Mouse (Mus musculus) CD8-positive naive resting alpha-beta T cell, adult 2 months (primary cell): ENCODE data around the gene Cyld.
A peak's percentile ranks its signal among the peaks of the same experiment; 100 is the strongest.

Source experiments
- DNase-seq, 2 experiments: peaks; one replicate each; pipeline ENCODE4 v3.0.0; 2022; ENCODE audit warnings: low read depth in 2 of 2, low spot score in 2 of 2

Gene Cyld

DNA sequence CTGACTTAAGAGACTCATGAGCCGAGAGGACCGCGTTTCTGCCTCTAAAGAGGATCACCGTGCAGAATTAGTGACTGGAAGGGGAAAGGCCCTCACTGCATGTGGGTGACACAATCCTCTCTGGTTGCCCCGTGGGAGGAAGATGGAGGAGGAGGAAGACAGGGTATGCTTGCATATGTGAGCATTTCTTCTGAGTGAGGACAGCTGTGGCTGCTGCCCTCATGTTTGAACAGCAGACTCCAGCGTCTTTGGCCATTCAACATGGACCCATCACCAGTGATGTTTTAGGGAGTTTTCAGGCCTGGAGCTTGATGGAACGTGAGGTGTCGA, 10.0 kb upstream of the Cyld start:
- no peak for DNase-seq

DNA sequence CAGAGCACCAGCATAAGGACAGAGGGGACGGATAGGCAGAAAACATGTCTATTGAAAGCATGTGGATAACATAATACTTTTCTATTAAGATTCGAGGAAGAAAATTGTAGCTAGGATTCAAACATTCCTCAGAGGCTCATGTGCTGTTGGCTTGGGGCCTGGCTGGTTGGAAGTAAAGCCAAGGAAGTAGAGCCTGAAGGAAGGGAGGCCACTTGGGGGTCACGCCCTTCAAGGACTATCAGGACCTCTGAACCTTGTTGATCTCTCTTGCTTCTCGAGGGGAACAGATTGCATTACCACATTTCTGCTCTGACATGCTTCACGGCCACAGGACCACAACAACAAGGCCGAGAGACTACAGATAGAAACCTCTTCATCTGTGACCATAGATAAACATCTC, 7.7 kb upstream of the Cyld start:
- DNase-seq = no peak

DNA sequence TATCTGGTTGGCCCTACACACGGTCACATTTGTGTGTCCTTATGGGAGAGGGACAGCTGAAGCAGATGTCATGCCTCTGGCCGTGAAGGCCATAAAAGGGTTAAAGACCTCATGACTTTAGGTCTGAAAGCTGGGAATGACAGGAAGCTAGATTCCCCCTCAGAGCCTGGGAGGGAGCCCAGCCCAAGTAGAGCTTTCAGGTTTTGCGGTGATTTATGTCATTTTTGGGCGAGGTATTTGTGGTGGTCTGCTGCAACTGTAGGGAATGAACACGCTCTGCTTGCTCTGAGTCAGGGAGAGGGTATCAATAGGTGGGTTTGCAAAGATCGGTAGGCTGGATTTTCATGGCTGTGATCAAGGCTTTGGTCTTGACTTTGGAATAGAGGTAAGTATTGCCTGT, 6.9 kb upstream of the Cyld start:
- DNase-seq = no peak

DNA sequence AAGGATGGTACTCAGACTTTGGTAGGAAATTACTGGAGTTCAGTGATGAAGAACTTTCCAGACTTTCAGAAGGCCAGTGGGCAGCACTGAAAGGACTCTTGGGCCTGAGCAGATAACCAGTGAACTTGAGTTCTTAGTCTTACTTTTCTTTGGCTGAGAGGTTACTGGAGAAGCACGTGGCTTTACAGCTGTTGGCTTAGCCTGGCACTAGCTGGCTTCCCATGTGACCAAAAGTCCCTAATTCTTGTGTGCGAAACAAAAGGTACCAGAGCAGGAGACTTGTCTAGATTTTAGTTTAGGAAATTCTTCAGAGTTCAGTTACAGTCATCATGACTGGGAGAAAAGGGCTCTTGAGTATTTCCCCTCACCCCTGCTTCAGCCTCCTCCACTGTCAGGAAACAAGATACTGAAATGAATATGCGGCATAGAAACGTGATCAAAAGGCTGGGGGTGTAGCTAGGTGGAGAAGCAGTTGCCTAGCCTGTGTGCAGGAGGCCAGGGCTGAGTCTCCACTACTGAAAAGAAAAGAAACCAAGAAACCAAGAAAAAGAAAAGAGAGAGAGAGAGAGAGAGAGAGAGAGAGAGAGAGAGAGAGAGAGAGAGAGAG, 5.4 kb upstream of the Cyld start:
- DNase-seq = peak in 1 of 2 experiments; percentile 32

DNA sequence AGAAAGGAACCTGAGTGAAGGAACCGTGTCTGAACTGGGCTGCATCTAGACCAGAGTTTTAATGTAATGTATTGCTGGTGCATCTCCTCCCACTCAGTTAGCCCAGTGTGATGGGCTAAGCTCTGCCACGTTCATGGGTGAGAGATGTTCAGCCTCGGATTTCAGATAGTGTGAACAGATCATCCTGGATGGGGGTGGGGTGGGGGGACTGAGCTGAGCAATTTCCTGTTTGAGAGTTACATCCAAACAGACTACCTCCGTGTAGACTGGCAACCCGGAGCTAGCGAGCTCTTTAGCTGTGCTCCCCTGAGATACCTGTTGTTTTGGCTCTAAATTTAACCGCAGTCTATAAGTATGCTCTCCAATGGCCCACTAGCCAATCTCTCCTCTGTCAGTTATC, 4.9 kb upstream of the Cyld start:
- peak in 1 of 2 experiments; percentile 50 for DNase-seq

DNA sequence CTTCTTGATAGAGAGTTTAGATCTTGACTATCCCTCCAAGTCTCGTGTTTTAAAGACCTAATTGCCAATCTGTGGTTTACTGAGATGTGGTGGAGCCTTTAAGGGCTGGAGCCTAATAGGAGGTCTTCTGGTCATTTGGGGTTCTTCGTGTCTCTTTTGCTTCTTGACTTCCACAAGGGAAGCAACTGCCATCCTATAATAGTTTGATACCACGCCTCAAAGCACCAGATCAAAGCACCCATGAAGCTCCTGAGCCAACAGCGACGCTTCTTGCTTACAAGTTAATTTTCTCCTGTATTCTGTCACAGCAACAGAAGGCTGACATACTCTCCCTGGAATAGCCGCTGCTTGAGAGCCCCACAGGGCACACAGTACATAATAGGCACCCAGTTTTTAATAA, 4.0 kb upstream of the Cyld start:
- DNase-seq = no peak

DNA sequence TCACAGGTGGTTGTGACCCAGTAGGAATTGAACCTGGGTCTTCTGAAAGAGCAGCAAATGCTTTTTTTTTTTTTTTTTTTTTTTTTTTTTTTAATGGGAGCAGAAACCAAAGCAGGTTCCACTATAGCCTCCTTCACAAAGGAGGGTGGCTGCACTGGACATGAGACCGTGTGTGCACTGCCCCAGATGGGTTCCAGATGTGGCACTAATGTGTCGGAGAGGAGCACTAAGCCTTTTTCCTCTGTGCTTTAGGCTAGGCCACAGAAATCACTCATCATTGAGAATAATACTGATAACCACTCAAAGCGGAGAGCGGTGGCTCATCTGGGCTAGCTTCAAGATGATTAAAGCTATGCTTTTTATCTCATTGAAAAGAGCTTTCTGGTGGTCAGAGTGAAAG, 3.5 kb upstream of the Cyld start:
- no peak for DNase-seq

DNA sequence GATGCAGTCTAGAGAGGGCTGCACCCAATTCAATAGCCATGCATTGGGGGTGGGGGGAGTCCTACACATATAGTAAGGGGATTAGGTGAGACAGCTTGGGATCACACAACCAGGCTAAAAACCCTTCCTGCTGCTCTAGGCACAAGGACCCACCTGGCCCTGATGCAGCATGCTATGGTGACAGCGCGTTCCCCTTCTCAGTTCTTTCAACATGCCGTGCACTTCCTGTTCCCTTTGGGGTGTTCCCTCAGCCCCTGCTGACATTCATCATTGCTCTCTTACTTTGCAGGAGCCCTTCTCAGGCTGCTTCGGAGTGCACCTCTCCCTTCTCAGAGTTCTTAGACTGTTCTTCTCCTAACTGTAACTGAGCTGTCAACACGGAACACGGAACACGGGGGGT, 2.5 kb upstream of the Cyld start:
- peak in 1 of 2 experiments; percentile 33 for DNase-seq

DNA sequence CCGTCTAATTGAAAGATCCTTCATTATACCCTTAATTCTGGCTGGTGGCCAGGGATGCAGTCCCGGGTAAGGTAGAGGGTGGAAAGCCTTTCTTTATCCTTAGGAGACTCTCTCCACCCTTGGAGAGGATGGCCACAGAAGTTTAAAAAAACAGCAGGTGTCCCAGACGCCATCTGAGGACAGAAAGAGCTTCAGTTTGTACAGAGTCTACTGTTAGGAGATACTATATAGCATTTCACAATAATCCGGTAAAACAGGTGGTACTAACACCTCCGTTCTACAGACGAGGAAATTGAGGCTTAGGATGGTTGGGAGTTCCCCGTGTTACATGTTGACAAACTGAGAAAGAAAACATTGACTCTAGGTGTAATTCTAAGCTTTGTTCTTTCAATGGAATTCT, 600 bp upstream of the Cyld start:
- no peak for DNase-seq

DNA sequence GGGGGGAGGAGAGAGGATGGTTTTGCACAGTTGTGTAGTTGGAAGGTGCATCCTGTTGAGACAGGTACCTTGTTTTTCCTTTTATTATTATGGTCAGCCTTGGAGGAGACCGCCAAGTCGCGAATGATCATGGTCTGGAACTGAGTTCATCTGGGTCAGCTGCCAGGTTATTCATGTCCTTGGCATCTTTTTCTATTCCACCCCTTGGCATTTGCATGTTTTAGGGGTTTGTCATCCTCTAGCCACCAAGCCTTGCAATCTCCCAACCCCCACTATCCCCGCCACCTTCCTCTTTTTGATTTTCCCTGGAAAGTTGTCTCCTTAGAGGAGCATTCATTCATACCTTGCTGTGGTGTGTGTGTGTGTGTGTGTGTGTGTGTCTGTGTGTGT, 809 bp downstream of the Cyld start:
- DNase-seq = no peak

DNA sequence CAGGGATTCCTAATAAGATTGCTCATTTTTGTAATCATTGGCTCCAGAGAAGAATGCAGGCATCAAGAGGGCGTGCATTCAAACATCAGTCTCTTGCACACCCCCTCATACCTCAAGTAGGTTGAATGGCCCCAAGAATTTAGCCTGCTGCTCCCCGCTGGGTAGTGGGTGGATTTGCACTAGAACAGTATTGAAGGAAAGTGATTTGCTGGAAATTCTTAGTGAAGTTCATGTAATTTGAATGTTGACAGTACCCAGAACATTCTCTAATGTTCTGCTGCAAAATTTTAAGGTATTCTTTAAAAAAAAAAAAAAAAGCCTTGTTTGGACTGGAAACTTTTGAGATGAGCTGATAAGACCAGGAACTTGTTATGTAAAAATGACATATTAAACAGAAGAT, 1.2 kb downstream of the Cyld start:
- no peak for DNase-seq

DNA sequence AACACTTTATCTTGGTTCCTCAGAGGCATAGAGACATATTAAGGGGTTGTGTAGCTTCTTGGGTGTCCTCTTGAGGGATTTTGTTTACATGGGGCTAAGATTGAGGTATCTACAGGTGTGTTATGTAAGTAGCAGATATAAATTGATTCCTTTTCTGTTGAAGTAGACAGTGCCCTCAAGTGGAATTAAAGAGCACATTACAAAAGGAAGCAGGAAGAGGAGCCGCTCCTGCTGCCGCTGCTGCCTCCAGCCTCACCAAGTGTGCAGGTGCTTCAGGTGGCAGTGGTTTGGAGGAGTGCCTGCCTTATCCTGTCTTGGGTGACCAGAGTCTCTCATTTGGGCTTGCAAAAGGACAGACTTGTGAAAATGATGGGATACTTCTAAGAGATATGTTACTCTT, 4.8 kb downstream of the Cyld start:
- DNase-seq = peak in 1 of 2 experiments; percentile 34

DNA sequence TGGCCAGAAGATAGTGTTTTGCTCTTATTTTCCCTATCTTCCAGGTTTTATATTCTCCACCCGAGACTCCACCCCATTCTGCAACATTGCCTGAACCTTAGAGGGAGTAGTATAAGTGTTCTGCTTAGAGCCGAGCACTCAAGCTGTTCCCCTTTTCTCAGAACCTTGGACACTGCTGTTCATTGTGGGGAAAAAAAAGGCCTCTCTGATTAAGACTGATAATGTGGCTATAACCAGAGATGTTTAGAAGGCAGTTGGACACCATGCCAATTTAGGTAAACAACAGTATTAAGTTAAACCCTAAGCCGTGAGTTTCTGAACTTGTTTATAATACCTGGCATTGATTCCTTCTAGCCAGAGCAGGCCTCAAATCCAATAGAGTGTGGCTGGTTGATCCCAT, 6.0 kb downstream of the Cyld start:
- no peak for DNase-seq

DNA sequence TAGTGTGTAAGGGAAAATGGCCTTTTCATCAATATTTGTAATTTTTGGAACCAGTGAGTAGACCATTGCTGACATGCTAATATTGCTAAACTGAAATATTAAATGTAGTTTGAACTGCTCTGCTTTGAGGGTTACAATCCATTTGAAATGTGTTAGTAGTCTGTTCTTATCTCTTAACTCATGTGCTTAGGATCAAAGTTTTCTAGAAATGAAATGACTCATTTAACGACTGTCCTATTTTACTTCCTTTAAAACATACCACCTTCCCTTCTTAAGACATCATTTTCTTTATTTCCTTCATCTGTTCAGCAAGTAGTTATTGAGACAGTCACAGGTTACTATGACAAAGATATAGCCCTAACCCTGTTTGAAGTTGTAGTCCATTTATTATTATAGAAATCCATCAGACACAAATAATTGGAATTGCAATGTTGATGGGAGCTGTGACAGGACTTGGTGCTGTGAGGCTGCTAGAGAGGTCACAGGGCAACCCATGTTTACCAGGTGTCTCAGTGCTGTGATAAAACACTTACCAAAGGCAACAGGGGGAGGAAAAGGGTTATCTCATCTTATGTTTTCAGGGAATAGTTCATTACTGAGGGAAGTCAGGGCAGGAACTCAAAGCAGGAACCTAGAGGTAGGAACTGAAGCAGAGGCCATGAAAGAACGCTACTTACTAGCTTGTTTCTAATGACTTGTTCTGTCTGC, 26.6 kb downstream of the Cyld start:
- DNase-seq = no peak

DNA sequence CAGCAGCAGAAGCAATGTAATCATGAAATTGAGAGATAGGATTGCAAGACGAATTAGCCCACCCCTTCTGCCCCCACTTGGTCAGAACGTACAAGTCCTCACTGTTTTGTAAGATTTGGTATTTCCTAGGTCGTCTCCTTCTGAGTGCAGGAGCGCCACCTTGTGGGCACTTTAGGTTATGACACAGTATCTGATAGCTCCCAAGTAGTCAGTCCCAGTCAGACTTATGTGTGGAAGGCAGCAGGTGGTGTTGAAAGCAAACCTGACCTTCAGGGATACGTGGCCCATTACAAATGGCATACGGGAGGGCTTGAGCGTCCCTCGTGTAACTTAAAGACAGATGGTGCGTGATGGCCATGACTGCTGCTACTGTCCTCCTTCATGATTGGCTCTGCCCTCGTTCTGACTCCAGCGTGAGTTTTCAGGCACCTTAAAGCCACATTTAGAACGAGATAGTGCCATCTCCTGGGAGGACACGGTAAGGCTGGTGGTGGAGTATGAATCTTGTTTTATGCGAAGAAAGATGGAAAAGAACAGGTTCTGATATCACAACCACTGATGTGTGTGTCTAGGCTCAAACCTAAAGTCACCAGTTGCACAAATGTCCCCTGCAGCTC, 58.5 kb downstream of the Cyld start:
- DNase-seq = peak; percentile 67 to 72

DNA sequence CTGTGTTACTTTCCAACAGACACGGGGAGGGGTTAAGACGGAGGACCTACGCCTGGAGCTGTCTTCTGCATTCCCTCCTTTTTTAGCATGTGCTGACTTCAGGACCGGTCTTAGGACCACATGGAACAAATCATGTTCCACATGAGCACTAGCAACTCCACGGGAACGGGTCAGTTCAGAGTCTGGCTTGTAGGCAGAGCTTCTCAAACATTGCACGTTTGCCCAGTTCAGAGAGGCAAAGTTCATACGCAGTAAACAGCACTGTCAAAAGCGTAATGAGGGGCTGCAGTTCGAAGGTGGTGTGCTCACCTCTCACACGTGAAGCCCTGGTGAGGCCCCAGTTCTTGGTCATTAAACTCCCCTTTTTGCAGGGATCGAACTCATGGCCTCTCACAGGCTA, 65.2 kb downstream of the Cyld start:
- no peak for DNase-seq

DNA sequence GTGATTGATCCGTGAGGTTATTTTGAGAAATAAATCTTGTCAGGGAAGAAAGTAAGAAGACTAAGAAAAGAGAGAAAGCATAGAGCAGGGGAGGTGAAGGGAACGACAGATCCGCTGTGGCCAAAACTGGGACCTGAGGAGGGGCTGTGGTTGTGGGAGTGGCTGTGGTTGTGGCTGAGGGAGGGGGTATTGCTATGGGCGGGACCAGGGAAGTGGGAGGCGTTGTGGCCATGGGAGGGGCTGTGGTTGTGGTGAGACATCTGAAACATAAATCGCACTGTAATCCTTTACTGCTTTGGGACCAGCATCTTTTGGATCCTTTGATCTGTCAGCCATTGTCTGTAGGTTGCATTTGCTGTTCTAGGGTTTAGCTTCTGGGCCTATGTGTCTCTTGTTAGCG, 74.4 kb downstream of the Cyld start:
- DNase-seq = peak in 1 of 2 experiments; percentile 12

DNA sequence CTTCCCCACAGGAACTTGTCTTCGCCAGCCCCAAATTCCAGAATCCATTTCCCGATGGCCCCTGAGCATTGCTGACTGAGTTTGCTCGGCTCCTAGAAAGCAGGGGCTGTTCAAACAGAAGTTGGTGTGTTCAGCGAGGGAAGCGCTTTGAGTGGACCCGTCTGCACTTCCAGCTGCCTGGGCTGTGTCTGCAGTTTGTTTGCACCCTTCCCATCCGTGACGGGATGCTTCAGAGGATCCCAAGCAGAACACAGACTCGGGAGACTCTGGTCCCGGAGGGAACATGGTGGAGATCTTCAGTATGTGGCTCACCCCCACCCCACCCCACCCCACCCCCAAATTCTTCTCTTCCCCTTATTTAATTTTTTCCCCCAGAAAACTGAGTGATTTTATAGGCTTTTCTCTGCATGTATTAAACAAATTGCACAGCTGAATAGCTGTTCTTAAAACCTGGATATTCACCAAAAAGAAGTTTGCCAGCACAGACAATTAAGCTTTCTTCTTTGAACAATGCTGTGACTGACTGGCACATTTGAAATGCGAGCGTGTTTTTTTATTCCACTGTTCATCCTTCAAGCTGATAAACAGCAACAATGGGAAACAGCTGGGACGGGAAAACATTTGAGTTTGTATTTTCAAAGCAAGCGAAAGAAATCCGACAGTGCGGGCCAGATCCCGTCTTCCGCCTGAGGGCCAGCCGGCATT, 77.9 kb downstream of the Cyld start:
- DNase-seq = no peak

DNA sequence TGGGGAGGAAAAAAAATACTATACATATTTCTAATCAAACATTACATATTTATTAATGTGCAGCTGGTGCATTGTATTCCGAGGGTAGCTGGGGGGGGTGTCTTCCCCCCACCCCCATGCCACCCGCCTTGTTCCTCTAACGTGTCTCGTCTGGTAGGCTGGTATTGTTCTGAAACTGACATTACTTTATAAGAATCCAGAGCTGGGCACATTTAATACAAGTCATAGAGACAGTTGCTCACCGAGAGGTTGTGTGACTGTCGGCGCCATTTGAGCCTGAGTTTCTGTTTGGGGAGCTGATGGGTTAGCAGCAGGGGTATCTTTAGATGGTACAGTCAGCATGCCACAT, 78.4 kb downstream of the Cyld start:
- DNase-seq = no peak

DNA sequence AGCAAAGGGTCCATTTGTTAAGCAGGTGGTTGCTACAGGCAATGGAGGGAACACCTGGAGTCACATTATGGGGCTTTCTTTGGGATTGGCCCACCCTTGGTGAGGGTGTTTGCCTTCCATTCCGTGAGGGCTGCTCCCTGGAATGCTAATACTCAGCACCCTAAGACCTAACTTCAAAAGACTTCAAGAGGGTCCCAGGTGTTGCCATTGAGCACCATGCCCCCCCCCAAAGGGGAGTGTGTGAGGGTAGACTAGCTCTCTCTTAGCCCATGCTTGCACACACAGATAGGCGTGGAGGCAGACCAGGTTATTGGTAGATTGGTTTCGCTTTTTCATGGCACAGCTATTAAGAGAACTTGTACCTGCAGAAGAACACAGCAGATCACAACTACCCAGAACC, 83.3 kb downstream of the Cyld start:
- no peak for DNase-seq

DNA sequence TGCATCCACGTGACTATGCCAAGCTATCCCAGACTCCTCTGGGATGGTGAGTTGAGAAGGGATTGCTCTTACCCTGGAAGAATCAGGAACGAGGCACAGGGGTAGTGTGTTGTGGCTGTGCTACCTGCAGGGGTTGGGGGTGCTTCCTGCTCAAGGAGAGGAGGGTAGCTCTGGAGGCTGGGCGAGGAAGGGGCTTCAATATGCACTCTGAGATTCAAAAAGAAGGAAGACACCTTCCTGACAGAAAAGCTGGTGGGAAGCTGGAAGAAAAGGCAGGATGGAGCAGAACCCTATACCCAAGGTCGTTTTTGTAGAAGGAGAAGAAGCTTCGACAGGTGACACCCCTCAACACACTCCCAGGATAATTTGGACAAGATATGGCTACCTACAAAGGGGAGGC, 84.5 kb downstream of the Cyld start:
- DNase-seq = no peak

DNA sequence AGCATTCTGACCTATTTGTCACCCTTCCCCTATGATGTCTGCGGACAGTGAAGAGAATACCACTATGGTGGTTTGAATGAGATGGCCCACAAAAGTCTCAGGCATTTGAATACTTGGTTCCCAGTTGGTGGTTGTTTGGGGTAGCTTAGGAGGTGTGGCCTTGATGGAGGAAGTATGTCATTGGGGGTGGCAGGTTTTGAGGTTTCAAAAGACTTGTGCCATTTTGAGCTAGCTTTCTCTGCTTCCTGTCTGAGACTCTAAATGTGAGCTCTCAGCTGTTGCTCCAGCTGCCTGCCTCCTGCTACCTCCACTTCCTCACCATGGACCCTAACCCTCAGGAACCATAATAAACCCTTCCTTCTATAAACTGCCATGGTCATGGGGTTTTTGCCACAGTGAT, 86.9 kb downstream of the Cyld start:
- DNase-seq = no peak
